Mouse (Mus musculus) G1E-ER4 (cell line): ENCODE measurements around the gene Obp2a. TPM values are rescaled to one million over a fixed set of nuclear protein-coding genes. Genes with fewer than 3 reads are reported as not detected.
"Not testable (repeated sequence)": the region's sequence is repeated elsewhere in the genome, so short reads cannot be mapped to it uniquely, and the experiment has no call there.

Source experiments
- GATA1 ChIP-seq: IDR thresholded peaks from one replicate; pipeline ENCODE4 v1.8.0; 2012; ENCODE audit warnings: low read length, inconsistent platforms
- polyA plus RNA-seq: library from polyadenylated mRNA; stranded (reverse); fragments of >175 nt; gene quantifications from 2 replicates; pipeline ENCODE4 v1.2.3, GENCODE M21; 2012

The Obp2a gene
- polyA plus RNA-seq, 1 experiment = not detected

DNA sequence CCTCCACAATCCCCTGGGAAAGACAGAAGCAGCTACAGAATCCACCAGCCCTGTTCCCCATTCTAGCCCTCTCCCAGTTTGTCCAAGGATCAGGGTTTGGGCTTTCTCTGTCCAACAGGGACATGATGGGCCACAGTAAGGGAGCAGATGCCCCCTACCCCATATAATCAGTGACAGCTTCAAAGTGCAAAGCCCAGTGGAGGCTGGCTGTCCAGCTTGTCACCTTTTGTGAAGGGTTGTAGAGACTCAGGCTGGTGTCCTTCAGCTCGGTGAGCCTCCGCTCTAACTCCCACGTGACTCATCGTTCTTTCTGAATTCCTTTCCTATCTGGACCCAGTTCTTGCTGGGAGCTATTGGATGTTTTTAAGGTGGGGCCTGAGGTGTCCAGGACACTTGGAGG, 3.9 kb downstream of the Obp2a start:
- no peak for TF ChIP-seq GATA1

DNA sequence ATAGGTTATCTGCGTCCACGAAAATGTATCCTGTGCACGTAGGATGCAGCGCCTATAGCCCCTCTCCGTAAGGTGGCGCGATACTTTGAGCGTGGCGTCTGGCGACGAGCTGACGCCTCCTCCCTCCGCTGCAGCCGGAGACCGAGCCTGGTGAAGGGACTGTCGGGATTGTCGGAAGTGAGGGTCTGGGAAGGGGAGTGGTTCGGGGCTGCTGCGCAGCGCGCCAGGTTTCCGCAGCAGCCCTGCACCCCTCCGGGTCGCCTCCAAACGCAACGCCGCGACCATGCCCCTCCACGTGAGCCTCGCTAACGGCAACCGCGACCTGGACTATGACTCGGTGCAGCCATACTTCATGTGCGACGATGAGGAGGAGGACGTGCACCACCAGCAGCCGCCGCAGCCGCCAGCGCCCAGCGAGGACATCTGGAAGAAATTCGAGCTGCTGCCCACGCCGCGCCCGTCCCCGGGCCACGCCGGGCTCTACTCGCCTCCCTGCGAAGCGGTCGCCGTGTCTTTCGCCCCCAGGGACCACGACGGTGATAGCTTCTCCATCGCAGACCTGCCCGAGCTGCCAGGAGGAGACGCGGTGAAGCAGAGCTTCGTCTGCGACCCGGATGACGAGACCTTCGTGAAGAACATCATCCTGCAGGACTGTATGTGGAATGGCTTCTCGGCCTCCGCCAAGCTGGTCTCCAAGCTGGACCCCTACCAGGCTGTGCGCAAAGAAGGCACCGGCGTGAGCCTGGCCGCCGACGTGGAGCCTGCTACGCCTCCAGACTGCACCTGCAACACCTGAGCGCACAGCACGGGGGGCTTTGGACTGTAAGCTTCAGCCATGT, 7.0 kb downstream of the Obp2a start, which contains the start of gene Bmyc:
Gene Bmyc, plus strand, starts transcription at position 97 of the 839 bp plus-strand sequence.
- no peak for TF ChIP-seq GATA1

DNA sequence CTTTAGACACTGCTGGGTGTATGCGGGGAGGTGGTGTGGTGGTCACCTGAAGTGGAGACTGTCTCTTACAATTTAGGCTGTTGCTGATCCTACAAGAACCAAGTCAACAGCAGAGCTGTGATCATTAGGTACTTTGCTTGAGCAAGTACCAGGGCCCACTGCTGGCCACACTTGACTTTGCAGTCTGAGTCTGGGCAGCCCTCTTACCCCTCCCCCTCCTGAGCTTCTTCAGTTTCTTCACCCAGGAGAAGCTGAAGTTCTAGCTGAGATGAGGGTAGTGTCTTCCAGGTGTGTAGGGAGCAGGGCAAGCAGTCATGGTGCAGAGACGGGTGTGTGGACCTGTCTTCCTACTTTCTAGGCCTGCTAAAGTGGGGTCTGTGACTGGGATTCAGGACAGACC, 8.3 kb downstream of the Obp2a start:
- no peak for TF ChIP-seq GATA1

DNA sequence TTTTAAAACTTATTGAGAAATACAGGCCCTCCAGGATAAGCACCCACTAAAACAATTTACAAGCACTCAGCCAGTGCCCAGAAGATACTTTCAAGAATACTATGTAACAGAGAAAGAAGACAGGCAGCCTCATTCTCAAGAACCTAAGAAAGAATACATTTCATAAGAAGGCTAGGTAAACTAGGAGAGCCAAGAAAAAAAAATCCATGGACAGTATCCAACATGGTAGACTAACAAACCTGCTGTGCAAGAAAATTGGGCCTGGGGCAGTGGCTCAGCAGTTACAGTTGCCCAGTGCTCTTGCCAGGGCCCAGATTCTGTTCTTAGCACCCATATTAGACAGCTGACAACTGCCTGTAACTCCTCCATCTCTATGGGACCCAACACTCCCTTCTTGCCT, 17.4 kb downstream of the Obp2a start:
- no peak for TF ChIP-seq GATA1

DNA sequence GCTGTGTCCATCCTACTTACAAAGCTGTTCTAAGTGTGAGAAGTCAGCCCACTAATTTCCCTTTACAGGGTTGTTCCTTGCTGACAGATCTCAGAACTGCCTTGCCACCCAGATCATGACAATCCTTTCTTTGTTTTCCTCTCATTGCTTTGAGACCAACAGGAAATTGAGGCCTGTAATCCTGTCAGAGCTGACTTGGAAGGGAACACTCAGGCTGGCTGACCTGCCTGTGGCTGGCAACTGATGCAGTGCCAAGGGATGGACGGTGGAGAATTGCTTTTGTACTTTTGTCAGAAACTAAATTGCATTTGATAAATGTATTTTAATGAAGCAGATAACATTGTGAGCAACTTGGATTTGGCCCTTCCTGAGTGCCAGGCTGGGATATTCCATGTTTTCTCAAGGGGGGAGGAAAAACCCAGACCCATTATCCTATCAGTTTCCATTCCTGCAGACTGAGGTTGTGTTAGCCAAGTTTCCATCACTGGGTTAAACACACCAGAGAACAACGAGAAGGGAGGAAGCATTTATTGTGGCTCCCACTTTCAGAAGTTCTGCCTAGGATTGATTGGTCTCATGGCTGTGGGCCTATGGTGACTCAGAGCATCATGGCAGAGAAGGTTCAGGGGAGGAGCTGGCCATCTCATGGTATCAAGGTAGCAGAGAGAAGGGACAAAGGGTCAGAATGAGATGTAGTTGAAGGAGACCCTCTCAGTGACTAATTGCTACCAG, 33.5 kb downstream of the Obp2a start:
- TF ChIP-seq GATA1 = no peak

DNA sequence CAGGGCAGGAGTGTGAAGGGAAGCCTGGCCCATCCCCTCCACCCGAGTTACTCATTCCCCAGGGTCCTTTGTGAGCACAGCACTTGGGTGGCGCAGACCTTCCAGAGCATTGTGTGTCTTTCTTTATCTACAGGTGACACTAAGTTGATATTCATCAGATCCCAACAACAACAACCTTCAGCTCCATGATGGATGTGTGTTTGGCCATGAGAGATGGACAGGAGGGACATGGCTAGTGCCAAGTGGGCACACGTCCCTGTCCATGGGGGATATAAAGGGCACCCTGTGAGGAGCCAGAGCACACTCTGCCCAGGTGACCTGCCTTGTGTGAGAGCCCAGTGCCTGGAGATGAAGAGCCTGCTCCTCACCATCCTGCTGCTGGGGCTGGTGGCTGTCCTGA, 36.9 kb downstream of the Obp2a start, which contains the start of gene Obp2b:
Gene Obp2b, plus strand, starts transcription at position 301 of the 400 bp plus-strand sequence.
- not testable (repeated sequence) for TF ChIP-seq GATA1

DNA sequence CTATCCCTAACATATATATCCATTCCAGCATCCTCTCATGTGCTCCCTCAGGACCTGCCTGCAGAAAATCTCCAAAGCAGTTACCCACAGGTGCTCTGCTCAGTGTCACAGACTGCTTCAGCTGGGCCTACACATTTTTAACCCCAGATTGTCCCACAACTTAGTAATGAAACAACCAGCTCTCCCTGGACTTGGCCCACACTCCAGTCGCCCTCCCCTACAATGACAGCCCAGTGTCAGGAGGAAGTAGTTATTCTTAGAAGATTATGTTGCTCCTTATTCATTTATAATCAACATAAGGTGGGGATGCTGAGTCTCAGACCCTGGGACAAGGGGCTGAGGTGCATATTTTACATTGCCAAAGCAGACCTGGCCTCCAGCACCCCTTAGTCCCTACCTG, 41.8 kb downstream of the Obp2a start:
- TF ChIP-seq GATA1 = no peak

Other genes starting within 250 kb of the Obp2a start
- not detected in 2 replicates for gene Clic3, start 243.2 kb upstream of the Obp2a start, polyA plus RNA-seq
- gene Paxx, start 238.9 kb upstream of the Obp2a start, polyA plus RNA-seq = 39.7 and 40.3 TPM in 2 replicates
- not detected in 2 replicates for gene Ptgds, start 230.0 kb upstream of the Obp2a start, polyA plus RNA-seq
- gene Lcn12, start 206.1 kb upstream of the Obp2a start, polyA plus RNA-seq = not detected in 2 replicates
- 25.8 and 49.8 TPM in 2 replicates for gene Fbxw5, start 199.3 kb upstream of the Obp2a start, polyA plus RNA-seq
- gene C8g, start 198.3 kb upstream of the Obp2a start, polyA plus RNA-seq = 0.08 and 0.18 TPM in 2 replicates
- 5.5 and 9.3 TPM in 2 replicates for gene Traf2, start 153.1 kb upstream of the Obp2a start, polyA plus RNA-seq
- gene Edf1, start 142.2 kb upstream of the Obp2a start, polyA plus RNA-seq = 682 and 940 TPM in 2 replicates
- gene Mamdc4, start 125.2 kb upstream of the Obp2a start, polyA plus RNA-seq = 0.52 and 0.69 TPM in 2 replicates
- 3.2 and 4.9 TPM in 2 replicates for gene Phpt1, start 124.8 kb upstream of the Obp2a start, polyA plus RNA-seq
- 0.09 and 0.13 TPM in 2 replicates for gene Ajm1, start 118.3 kb upstream of the Obp2a start, polyA plus RNA-seq
- gene Rabl6, start 91.5 kb upstream of the Obp2a start, polyA plus RNA-seq = 86.8 and 89.3 TPM in 2 replicates
- gene Ccdc183, start 82.4 kb upstream of the Obp2a start, polyA plus RNA-seq = not detected in 2 replicates
- not detected in 2 replicates for gene Tmem141, start 78.0 kb upstream of the Obp2a start, polyA plus RNA-seq
- gene Fcna, start 72.0 kb upstream of the Obp2a start, polyA plus RNA-seq = not detected in 2 replicates
- not detected in 2 replicates for gene Lcn8, start 46.9 kb upstream of the Obp2a start, polyA plus RNA-seq
- gene Lcn5, start 42.1 kb upstream of the Obp2a start, polyA plus RNA-seq = not detected in 2 replicates
- gene Lcn6, start 23.3 kb upstream of the Obp2a start, polyA plus RNA-seq = not detected in 2 replicates
- not detected in 2 replicates for gene Lcn10, start 17.3 kb upstream of the Obp2a start, polyA plus RNA-seq
- not detected in 2 replicates for gene Bmyc, start 6.7 kb downstream of the Obp2a start, polyA plus RNA-seq
- not detected in 2 replicates for gene Obp2b, start 37.0 kb downstream of the Obp2a start, polyA plus RNA-seq
- not detected in 2 replicates for gene Lcn3, start 65.5 kb downstream of the Obp2a start, polyA plus RNA-seq
- gene Lcn11, start 77.0 kb downstream of the Obp2a start, polyA plus RNA-seq = not detected in 2 replicates
- gene Gm13539, start 82.2 kb downstream of the Obp2a start, polyA plus RNA-seq = not detected in 2 replicates
- gene Glt6d1, start 115.8 kb downstream of the Obp2a start, polyA plus RNA-seq = not detected in 2 replicates
- not detected in 2 replicates for gene Lcn9, start 123.1 kb downstream of the Obp2a start, polyA plus RNA-seq
- gene Sohlh1, start 147.2 kb downstream of the Obp2a start, polyA plus RNA-seq = not detected in 2 replicates
- gene Kcnt1, start 163.7 kb downstream of the Obp2a start, polyA plus RNA-seq = not detected in 2 replicates